Mouse (Mus musculus) midbrain, embryonic 10.5 days (tissue): ENCODE data around the gene Mpz. TPM values are rescaled to one million over a fixed set of nuclear protein-coding genes. Genes with fewer than 3 reads are reported as not detected.
"Not testable (repeated sequence)": the region's sequence is repeated elsewhere in the genome, so short reads cannot be mapped to it uniquely, and the experiment has no call there.

Source experiments
- DNase-seq: peaks from one replicate; pipeline ENCODE4 v3.0.0-alpha.2; 2017; ENCODE audit warnings: low spot score
- H3K27ac ChIP-seq: fragments of 300-500 bp; sonication (generic); replicated peaks from 2 replicates; pipeline ENCODE4 v1.5.1; 2016; ENCODE audit warnings: mild to moderate bottlenecking
- H3K27me3 ChIP-seq: fragments of 300-500 bp; sonication (generic); 2 replicates; pipeline ENCODE4 v1.6.1; 2016; ENCODE audit warnings: low read depth, mild to moderate bottlenecking; ENCODE audit not compliant: poor library complexity, severe bottlenecking
- H3K36me3 ChIP-seq: fragments of 300-500 bp; sonication (generic); 2 replicates; pipeline ENCODE4 v1.6.1; 2016; ENCODE audit warnings: mild to moderate bottlenecking, moderate library complexity
- H3K4me1 ChIP-seq: fragments of 300-500 bp; sonication (generic); 2 replicates; pipeline ENCODE4 v1.6.1; 2016
- H3K4me3 ChIP-seq: fragments of 300-500 bp; sonication (generic); 2 replicates; pipeline ENCODE4 v1.5.1; 2016; ENCODE audit warnings: mild to moderate bottlenecking, moderate library complexity
- H3K9me3 ChIP-seq: fragments of 300-500 bp; sonication (generic); replicated peaks from 2 replicates; pipeline ENCODE4 v1.6.1; 2016; ENCODE audit warnings: mild to moderate bottlenecking
- WGBS: fragments of 180-500 bp; shearing (Covaris S2); methylation state at CpG from one replicate; pipeline ENCODE4 v1.1.7; 2016; 5-methylcytosine and 5-hydroxymethylcytosine counted together
- polyA plus RNA-seq: library from polyadenylated mRNA; unstranded; fragments of >200 nt; fragmentation: Nextera tagmentation; extraction: Ambion mirVana; gene quantifications from 2 replicates; pipeline ENCODE4 v1.2.1, GENCODE M21; 2016

The Mpz gene
- polyA plus RNA-seq, 1 experiment from 2014 or later = 0.26 TPM

DNA sequence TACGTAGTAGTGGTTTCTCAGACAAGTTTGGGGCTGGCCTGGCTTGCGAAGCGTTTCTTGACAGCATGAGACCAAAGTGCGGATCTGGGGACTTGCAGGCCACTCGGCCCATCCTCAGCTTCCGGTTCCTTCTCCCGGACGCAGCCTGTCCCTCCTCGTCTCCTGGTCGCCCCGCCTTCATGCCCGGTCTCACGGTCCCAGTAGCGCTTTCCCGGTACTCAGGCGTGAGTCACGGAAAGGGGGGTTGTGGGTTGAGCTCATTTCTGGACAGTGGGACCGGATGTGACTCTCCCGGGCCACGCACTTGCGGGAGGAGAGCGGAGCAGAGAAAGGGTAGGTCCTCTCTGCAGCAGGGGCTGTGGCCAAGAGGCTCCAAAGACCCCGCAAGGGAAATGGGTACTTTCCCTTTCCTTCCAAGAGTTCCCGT lies 36.6 kb upstream of the Mpz start, which contains the start of gene Cfap126:
Gene Cfap126 (plus strand): TSS at position 46 of the 427 bp plus-strand sequence.
- Histone ChIP-seq H3K27ac (peak within 1 kb of the TSS; percentile 90), H3K36me3 (no peaks in the 10 kb centered on the region), H3K9me3 (no peaks in the 10 kb centered on the region), H3K4me1 (peaks cover 35% of the 10 kb centered on the region), H3K27me3 (peaks cover 4% of the 10 kb centered on the region; the same call in 1 of the 2 replicates), H3K4me3 (peak within 1 kb of the TSS; percentile 64)
- peak; percentile 85 for DNase-seq
- under 1% methylated on average over 24 of the region's 24 CpGs for WGBS

DNA sequence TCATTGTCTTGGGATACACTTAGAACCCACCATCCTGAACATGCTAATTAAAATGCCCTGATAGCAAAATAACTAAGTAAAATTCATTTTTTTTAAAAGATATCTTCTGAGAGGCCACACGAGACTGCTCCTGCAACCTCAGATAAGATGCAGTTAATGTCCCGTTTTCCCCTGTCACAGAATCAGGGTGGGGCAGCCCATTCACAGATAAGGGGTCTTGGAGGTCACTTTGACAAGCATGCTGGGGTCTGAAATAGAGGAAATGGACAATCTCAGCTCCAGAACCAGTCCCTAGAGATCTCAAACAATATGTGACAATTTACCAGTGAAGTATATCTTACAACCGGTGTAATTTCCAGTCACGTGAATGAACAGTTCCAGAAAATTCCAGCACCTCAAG lies 34.2 kb upstream of the Mpz start:
- 78% methylated on average over 4 of the region's 4 CpGs for WGBS
- Histone ChIP-seq H3K4me1 (peaks cover 22% of the 10 kb centered on the region), H3K9me3 (no peaks in the 10 kb centered on the region), H3K36me3 (no peaks in the 10 kb centered on the region), H3K27ac (no peak overlapping the region), H3K27me3 (no peaks in the 10 kb centered on the region; the same call in 1 of the 2 replicates), H3K4me3 (no peak overlapping the region)
- no peak for DNase-seq

DNA sequence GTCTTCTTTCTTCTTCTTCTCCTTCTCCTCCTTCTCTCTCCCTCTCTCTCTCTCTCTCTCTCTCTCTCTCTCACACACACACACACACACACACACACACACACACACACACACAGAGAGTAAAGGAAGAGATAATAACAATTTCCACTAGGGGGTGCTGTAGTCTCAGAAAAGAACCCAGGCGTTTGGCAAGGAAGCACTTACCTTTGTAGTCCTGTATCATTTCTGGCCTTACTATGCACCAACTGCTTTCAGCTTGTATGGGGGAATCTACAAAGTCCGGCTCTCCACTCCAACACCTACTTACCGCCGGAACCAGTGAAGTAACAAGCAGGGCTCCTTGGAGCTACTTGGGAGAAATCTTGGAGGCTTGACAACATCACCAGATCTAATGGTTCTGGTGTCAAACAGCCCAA lies 32.2 kb upstream of the Mpz start:
- Histone ChIP-seq H3K4me3 (no peak overlapping the region), H3K36me3 (no peaks in the 10 kb centered on the region), H3K27me3 (no peaks in the 10 kb centered on the region), H3K4me1 (peaks cover 22% of the 10 kb centered on the region), H3K27ac (no peak overlapping the region), H3K9me3 (no peaks in the 10 kb centered on the region)
- peak; percentile 57 for DNase-seq
- WGBS = 16% methylated on average over 4 of the region's 4 CpGs

DNA sequence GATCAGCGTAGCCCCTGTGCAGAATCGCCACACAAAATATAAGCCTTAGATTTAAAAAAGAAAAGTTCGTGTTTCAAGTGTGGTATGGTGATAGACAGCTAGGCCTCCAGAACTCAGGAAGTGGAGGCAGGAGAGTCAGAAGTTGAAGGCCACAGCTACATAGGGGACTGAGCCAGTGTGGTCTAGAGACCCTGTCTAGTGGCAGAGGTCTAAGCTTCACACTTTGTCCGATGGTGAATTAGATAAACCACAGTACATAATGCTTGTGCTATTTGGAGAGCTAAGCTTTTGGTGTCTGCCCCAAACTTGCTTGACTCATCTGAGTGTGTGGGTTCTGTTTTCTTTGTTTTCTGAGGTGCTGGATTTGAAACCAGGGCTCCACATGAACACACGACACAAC lies 31.5 kb upstream of the Mpz start:
- Histone ChIP-seq H3K27me3 (no peaks in the 10 kb centered on the region), H3K9me3 (no peaks in the 10 kb centered on the region), H3K36me3 (no peaks in the 10 kb centered on the region), H3K4me1 (peaks cover 15% of the 10 kb centered on the region), H3K4me3 (no peak overlapping the region), H3K27ac (no peak overlapping the region)
- WGBS = 93% methylated on average over 5 of the region's 5 CpGs
- no peak for DNase-seq

DNA sequence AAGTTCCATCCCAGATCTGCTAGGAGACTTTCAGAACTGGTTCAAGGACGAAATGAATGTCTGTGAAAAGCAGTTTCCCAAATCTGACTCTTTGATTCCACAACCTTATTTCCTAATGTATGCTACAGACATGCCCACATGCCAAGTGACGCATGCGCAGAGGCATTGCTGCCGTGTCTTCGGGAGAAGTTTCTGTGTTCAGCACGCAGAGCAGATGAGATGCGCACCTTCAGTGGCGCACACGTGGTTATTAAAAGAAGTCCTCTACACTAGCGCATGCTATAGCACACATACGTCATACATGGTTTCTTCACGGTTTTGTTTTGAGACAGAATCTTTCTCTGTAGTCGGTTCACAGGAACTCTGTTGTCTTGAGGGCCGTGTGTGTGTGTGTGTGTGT lies 31.1 kb upstream of the Mpz start:
- H3K4me1 ChIP-seq = peaks cover 11% of the 10 kb centered on the region; the same call in 1 of the 2 replicates
- WGBS = 86% methylated on average over 14 of the region's 14 CpGs

DNA sequence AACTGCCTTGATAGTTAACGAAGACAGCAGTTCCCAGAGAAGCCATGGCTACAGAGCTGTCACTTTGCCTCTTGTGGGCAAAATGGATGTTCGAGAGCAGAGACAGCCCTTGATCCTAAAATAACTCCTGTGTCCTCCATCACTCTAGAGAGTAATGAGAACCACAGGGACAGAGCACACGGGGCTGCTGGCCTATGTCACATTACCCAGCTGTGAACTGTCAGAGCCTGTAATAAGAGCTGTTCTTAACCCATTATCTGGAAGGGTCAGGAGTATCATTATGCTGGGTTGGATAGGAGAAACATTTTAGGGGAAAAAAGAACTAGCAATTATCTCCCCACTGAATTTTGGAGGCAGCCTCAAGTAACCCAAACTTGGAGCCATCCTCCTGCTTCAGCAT lies 29.6 kb upstream of the Mpz start:
- Histone ChIP-seq H3K27ac (no peak overlapping the region), H3K9me3 (no peaks in the 10 kb centered on the region), H3K27me3 (no peaks in the 10 kb centered on the region), H3K4me1 (peaks cover 11% of the 10 kb centered on the region; the same call in 1 of the 2 replicates), H3K4me3 (no peak overlapping the region), H3K36me3 (no peaks in the 10 kb centered on the region)
- WGBS = 76% methylated on average over 3 of the region's 3 CpGs
- no peak for DNase-seq

More for the DNA sequence above, 31.1 kb upstream of the Mpz start:
- H3K9me3 ChIP-seq = no peaks in the 10 kb centered on the region
- no peak overlapping the region for H3K4me3 ChIP-seq
- DNase-seq = no peak
- no peaks in the 10 kb centered on the region for H3K36me3 ChIP-seq
- H3K27me3 ChIP-seq = no peaks in the 10 kb centered on the region
- no peak overlapping the region for H3K27ac ChIP-seq

DNA sequence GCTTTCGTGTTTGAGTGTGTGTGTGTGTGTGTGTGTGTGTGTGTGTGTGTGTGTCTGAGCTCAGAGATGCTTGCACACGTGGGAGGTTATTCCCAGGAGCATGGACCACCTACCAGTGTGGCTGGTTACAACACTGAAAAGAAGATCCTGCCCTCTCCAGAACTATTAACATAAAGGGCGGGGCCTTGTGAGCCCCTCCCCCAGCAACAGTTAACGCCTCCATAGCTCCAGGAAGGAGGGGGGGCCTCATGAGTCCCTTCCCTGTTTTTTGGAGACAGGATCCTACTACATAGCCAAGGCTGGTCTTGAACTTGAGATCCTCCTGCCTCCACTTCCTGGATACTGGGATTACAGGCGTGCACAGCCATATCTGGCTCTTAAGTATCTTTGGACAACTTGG lies 28.7 kb upstream of the Mpz start:
- no peak overlapping the region for H3K4me3 ChIP-seq
- H3K27me3 ChIP-seq = no peaks in the 10 kb centered on the region
- WGBS = 52% methylated on average over 5 of the region's 5 CpGs
- H3K27ac ChIP-seq = no peak overlapping the region
- peaks cover 2% of the 10 kb centered on the region; the same call in 1 of the 2 replicates for H3K36me3 ChIP-seq
- no peak for DNase-seq
- H3K9me3 ChIP-seq = no peaks in the 10 kb centered on the region
- peaks cover 11% of the 10 kb centered on the region; the same call in 1 of the 2 replicates for H3K4me1 ChIP-seq

DNA sequence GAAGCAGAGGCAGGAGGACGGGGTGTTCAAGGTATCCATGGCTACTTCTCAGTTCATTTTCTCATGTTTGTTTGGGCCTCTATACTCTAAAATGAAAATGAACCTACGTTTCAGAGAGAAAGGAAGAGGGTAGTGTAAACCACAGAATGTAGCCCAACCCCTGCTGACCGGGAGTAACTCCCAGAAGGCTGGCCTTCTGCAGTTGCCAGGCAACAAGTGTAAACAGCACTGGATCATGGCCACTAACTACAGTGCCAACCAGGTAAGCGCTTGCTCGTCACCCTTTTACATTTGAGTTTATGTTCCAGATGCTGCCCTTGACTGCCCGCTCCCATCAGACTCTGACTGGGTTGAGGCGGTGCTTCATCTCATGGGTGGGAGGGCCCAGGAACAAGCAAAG lies 27.6 kb upstream of the Mpz start:
- H3K9me3 ChIP-seq = no peaks in the 10 kb centered on the region
- peak; percentile 18 for DNase-seq
- H3K27me3 ChIP-seq = no peaks in the 10 kb centered on the region
- H3K4me3 ChIP-seq = no peak overlapping the region
- H3K27ac ChIP-seq = no peak overlapping the region
- H3K36me3 ChIP-seq = peaks cover 10% of the 10 kb centered on the region
- H3K4me1 ChIP-seq = peaks cover 11% of the 10 kb centered on the region; the same call in 1 of the 2 replicates
- WGBS = 44% methylated on average over 7 of the region's 7 CpGs

DNA sequence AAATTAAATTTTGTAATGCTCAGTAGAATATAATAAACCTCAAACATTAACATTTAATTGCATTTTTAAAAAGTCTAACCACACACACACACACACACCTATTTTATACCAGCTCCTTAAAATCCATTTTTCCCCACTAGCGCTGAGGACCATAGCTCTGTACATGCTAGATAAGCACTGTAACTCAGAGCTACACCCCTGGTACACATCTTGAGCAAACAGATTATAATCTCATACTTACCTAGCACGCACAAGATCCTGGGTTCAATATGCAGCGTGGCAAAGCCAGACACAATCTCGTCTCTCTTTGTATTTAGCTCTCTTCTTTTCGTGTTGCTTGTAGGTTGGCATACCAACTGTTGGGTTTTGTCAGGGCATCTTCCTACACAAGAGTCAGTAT lies 26.1 kb upstream of the Mpz start:
- H3K9me3 ChIP-seq = no peaks in the 10 kb centered on the region
- H3K27me3 ChIP-seq = no peaks in the 10 kb centered on the region
- H3K36me3 ChIP-seq = peaks cover 24% of the 10 kb centered on the region
- no peak overlapping the region for H3K27ac ChIP-seq
- WGBS = 90% methylated on average over 5 of the region's 5 CpGs
- H3K4me1 ChIP-seq = peaks cover 11% of the 10 kb centered on the region; the same call in 1 of the 2 replicates
- H3K4me3 ChIP-seq = no peak overlapping the region
- DNase-seq = no peak

DNA sequence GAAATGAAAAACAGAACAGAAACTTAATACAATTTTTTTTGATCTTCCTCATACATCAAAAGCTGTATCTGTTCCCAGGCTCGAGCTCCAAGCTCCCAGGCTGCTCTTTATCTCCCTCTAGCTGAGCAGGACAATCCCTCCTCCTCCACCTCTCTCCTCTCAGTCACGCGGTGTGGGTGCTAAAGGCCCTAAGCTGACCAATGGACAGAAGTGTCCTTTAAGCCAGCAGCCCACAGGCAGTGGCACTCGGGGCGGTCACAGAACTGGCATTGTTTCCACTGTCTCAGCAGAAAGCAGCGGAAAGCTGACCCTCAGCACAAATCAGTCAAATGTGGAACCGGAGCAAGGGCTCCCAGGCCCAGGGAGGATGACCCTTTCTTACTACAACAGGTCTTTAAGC lies 21.3 kb upstream of the Mpz start:
- 67% methylated on average over 7 of the region's 7 CpGs for WGBS
- Histone ChIP-seq H3K27ac (no peak overlapping the region), H3K36me3 (peaks cover 71% of the 10 kb centered on the region), H3K9me3 (no peaks in the 10 kb centered on the region), H3K27me3 (no peaks in the 10 kb centered on the region), H3K4me1 (no peaks in the 10 kb centered on the region), H3K4me3 (no peak overlapping the region)
- no peak for DNase-seq

DNA sequence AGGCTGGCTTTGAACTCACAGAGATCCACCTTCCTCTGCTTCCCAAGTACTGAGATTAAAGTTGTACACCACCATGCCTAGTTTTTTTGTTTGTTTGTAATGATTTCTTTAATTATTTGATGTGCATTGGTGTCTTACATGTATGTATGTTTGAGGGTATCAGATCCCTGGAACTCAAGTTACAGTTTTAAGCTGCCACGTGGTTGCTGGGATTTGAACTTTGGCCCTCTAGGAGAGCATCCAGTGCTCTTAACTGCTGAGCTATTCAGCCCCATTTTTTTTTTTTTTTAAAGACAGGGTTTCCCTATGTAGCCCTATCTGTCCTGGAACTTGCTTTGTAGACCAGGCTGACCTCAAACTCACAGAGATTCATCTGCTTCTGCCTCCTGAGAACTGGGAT lies 19.5 kb upstream of the Mpz start:
- DNase-seq = no peak
- Histone ChIP-seq H3K4me3 (no peak overlapping the region), H3K9me3 (no peaks in the 10 kb centered on the region), H3K27me3 (no peaks in the 10 kb centered on the region), H3K36me3 (peaks cover 88% of the 10 kb centered on the region), H3K4me1 (no peaks in the 10 kb centered on the region), H3K27ac (no peak overlapping the region)
- WGBS = 87% methylated on average over 1 of the region's 1 CpGs

DNA sequence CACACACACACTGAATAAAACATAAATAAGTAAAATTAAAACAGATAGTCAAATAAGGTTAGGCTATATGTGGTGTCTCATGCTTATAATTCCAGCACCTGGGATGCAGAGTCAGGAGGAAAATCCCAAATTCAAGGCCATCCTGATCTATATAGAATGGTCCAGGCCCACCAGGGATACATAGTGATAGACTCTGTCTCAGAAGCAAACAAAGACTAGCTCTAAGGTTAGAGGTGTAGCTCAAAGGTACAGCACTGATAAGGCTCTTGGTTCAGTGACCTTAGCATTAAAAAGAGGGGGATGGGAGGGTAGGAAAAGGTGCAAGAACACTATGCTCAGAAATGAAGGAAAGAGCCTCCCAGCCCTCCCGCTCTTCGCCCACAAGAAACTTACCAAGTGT lies 14.9 kb upstream of the Mpz start:
- 97% methylated on average over 2 of the region's 2 CpGs for WGBS
- no peaks in the 10 kb centered on the region for H3K27me3 ChIP-seq

DNA sequence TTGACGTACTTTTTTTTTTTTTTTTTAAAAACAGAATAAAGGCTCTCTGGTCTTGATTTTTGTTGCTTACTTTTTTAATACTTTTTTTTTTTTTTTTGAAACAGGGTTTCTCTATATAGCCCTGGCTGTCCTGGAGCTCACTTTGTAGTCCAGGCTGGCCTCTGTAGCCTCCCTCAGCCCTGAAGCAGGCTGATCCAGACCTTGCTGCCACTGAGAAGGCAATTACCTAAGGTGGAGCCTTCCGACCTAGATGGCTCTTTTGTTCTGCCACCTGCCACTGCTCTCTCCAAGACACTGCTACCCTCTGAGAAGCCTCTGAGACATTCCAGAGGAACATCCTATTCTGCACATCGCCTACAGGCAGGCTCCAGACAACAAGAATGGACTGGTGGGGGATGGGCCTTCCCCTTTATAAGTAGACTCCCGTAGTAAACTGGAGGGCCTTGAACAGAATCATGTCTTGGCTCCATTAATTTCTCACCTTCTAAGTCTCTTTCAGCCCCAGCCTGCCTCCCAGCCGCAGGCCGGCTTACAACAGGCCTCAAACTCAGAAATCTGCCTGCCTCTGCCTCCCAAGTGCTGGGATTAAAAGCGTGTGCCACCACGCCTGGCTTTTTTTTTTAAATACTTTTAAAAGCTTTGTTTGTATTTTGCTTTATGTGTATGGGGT lies 12.9 kb upstream of the Mpz start:
- H3K4me1 ChIP-seq, H3K4me3 ChIP-seq, DNase-seq, H3K9me3 ChIP-seq, H3K27ac ChIP-seq, H3K27me3 ChIP-seq: not testable (repeated sequence)
- H3K36me3 ChIP-seq = peaks cover 98% of the 10 kb centered on the region
- WGBS = 87% methylated on average over 8 of the region's 8 CpGs

More for the DNA sequence above, 14.9 kb upstream of the Mpz start:
- Histone ChIP-seq H3K4me1 (no peaks in the 10 kb centered on the region), H3K27ac (no peak overlapping the region), H3K4me3 (no peak overlapping the region), H3K9me3 (no peaks in the 10 kb centered on the region), H3K36me3 (peaks cover 96% of the 10 kb centered on the region)
- no peak for DNase-seq
